ENCODE assay signal across 9 mouse cellular contexts in the genomic region with DNA sequence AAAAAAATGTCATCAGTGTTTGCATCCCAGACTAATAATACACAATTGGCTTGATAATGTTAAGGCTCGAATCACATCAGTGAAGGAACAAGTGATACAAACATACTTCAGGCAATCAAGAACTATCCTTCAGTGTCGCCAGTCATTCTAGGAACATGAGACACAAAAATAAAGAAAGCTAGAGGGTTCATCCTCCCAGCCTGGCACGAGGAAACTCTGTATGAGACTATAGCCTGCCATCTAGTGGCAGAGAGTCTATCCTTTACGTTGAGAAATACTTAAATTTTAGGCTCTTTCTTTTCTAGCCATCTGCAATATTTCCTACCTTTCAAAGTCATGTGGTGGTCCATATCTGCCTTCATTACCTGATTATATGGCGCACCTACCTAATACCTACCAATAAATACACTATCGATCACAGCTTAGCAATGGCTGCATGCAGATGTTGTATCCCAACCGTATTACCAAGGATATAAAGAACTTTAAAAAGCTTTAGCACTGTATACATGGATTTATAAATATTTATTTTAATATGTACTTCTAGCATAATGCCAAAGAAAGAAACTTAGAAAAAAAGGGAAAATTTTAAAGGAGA.
DNase-seq lines count a peak whose midpoint lies in the region; ATAC-seq and TF ChIP-seq lines count a peak whose summit lies in the region.
"Had no signal": no experiment of that assay in that cellular context is flagged by ENCODE, and none has a peak within 500 bp of the region (broad histone marks: within the 10 kb centered on the region; RNA-seq: fewer than 3 reads in every experiment).

No protein-coding gene starts in this region.

- H3K4me2 ChIP-seq in midbrain, embryonic 13.5 days (replicated peaks): no peak overlapping the region

- in situ Hi-C loops in ES-E14 (cut with MboI; ENCODE audit: low sequenced_read_pairs in 2 of 2, unreplicated experiment in 2 of 2): no loop called here

- peak; percentile 7 for DNase-seq in kidney, postnatal 10 days
- DNase-seq in kidney, adult 11 months: no peak
- DNase-seq in ES-E14 (ENCODE audit: low read depth, low spot score): no peak
- DNase-seq in brain, adult 2 months (ENCODE audit: low read depth, low spot score): peak; percentile 47
- no peak for DNase-seq in gastrocnemius, adult 18-20 months (ENCODE audit: low spot score)
- DNase-seq: adrenal gland, postnatal 25 days had no signal

- H3K27me3 ChIP-seq in midbrain, embryonic 13.5 days: no peaks in the 10 kb centered on the region

- H3K4me1 ChIP-seq in ES-E14 (ENCODE audit: control insufficient read depth in 2 of 2, insufficient read depth in 2 of 2, low read length in 2 of 2, poor library complexity in 1 of 2): no peaks in the 10 kb centered on the region
- H3K4me1 ChIP-seq in midbrain, embryonic 13.5 days (replicated peaks): no peaks in the 10 kb centered on the region

- no peak overlapping the region for H3K4me3 ChIP-seq in ES-E14 (ENCODE audit: insufficient read depth in 1 of 2, low read depth in 1 of 2, low read length in 2 of 2, poor library complexity in 1 of 2, severe bottlenecking in 1 of 2)
- no peak overlapping the region for H3K4me3 ChIP-seq in midbrain, embryonic 13.5 days (replicated peaks)
- H3K4me3 ChIP-seq: erythroblast, embryonic 14.5 days had no signal

- peak; percentile 66 for ATAC-seq in midbrain, embryonic 13.5 days
- ATAC-seq in inflammation-experienced regulatory T-cells, adult 6 months: no peak

- H3K36me3 ChIP-seq in ES-E14 (ENCODE audit: control insufficient read depth, insufficient read depth, low read length, poor library complexity, severe bottlenecking): no peaks in the 10 kb centered on the region
- no peaks in the 10 kb centered on the region for H3K36me3 ChIP-seq in midbrain, embryonic 13.5 days

- H3K9ac ChIP-seq in ES-E14 (ENCODE audit: insufficient read depth, low read depth, low read length, poor library complexity, severe bottlenecking): no peak overlapping the region
- no peak overlapping the region for H3K9ac ChIP-seq in midbrain, embryonic 13.5 days (replicated peaks)

- WGBS in midbrain, embryonic 13.5 days: 55% methylated on average over 7 of the region's 7 CpGs

- no peak overlapping the region for H3K27ac ChIP-seq in ES-E14 (ENCODE audit: insufficient read depth, low read depth, low read length, poor library complexity, severe bottlenecking)
- no peak overlapping the region for H3K27ac ChIP-seq in midbrain, embryonic 13.5 days

- H3K9me3 ChIP-seq in ES-E14 (ENCODE audit: control insufficient read depth, insufficient read depth, low read depth, low read length): no peaks in the 10 kb centered on the region
- no peaks in the 10 kb centered on the region for H3K9me3 ChIP-seq in midbrain, embryonic 13.5 days

TF ChIP-seq in ES-E14, 5 proteins besides CTCF, POLR2A, EP300 and RAD21:
- 0 out of 2 replicates have a peak, but pooled peaks have one; percentile 36 for TF ChIP-seq ZC3H11A (IDR thresholded peaks at IDR 0.05; ENCODE audit: borderline replicate concordance, low read depth, low read length)
- TF ChIP-seq HCFC1 (IDR thresholded peaks at IDR 0.05; ENCODE audit: borderline replicate concordance, insufficient read depth, low read length): no peak
- TF ChIP-seq MAFK (IDR thresholded peaks at IDR 0.05; ENCODE audit: insufficient read depth, low read depth, low read length): no peak
- TF ChIP-seq ZNF384 (IDR thresholded peaks at IDR 0.05; ENCODE audit: low read depth, low read length): no peak

Comparison
In these comparisons a context has a peak if more than half of its experiments do, and no peak if none do; other contexts are left out.
1. DNase-seq: peak in kidney, postnatal 10 days (single experiment) and brain, adult 2 months (single experiment); none in kidney, adult 11 months (single experiment), ES-E14 (single experiment) and gastrocnemius, adult 18-20 months (single experiment).